Mouse (Mus musculus) cerebellum, adult 11 months (tissue): Measurements from ENCODE around the gene Gsdma2.

Experiments used
- DNase-seq: peaks from one replicate; pipeline ENCODE4 v3.0.0; 2022

The Gsdma2 gene

DNA sequence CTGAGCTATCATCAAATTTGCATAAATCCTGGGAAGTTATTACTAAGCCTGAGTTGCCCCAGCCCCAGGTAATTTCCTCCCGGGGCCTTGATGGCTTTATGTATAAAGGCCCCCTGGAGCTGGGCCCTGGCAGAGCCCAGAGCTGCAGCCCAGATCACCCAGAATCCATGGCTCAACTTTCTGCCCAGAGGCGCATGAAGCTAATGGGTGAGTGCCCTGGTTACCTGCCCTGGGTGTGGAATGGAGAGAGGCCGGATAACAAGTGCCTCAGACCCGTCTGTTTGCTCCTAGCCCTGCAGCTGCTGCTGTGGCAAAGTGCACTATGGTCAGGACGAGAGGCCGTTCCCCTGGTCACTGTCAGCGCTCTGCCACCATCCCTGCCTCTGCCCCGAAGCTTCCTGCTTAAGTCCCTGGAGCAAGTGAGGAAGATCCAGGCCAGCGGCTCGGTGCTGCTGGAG is 54.7 kb downstream of the Gsdma2 start, which contains the start of gene Csf3:
Gene Csf3, plus strand, starts transcription at position 51 of the 458 bp plus-strand sequence.
- DNase-seq: no peak

GRCm38 (mm10) chr11:98702323-98702722 is 55.8 kb downstream of the Gsdma2 start:
- no peak for DNase-seq

DNA sequence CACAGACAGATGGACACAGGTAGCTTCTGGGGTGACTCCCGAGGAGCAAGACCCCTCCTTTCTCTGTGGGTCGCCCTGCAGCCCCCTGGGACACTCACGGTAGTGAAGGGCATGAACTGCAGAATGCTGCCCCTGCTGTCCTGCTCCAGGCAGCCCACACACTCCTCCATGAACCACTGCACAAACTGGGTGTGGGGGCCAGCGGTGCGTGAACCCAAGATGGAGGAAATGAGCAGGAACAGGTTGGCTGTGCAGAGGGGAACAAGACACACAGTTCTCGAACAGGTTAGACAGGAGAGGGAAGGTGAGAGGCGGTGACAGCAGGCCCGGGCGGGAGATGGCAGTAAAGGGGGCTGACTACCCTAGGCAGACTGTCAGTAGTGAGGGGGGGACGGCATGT is 58.5 kb downstream of the Gsdma2 start:
- DNase-seq: no peak
